Mouse (Mus musculus) liver, postnatal 0 days (tissue): ENCODE data around the gene Sgpp2. TPM values are rescaled to one million over a fixed set of nuclear protein-coding genes. Genes with fewer than 3 reads are reported as not detected.
A peak's percentile ranks its signal among the peaks of the same experiment; 100 is the strongest.

Experiments used
- ATAC-seq: fragments of 200-750 bp; cut with Nextera tagmentation; 2 replicates; pipeline ENCODE4 v1.8.0; 2017; ENCODE audit warnings: mild to moderate bottlenecking, moderate library complexity
- DNase-seq: peaks from one replicate; pipeline ENCODE4 v3.0.0-alpha.2; 2016
- H3K27ac ChIP-seq: fragments of 300-500 bp; sonication (generic); 2 replicates; pipeline ENCODE4 v1.5.1; 2014; ENCODE audit warnings: antibody characterized with exemption, moderate library complexity, mild to moderate bottlenecking, low read depth
- H3K27me3 ChIP-seq: fragments of 300-500 bp; sonication (generic); 2 replicates; pipeline ENCODE4 v1.6.1; 2014; ENCODE audit warnings: low read length, control low read depth, mixed read lengths; ENCODE audit not compliant: insufficient read depth
- H3K36me3 ChIP-seq: fragments of 300-500 bp; sonication (generic); replicated peaks from 2 replicates; pipeline ENCODE4 v1.6.1; 2014; ENCODE audit warnings: mild to moderate bottlenecking, control low read depth, low read length, moderate library complexity, mixed read lengths; ENCODE audit not compliant: insufficient read depth
- H3K4me1 ChIP-seq: fragments of 300-500 bp; sonication (generic); 2 replicates; pipeline ENCODE4 v1.6.1; 2014; ENCODE audit warnings: antibody characterized with exemption, mild to moderate bottlenecking, control low read depth; ENCODE audit not compliant: insufficient read depth
- H3K4me2 ChIP-seq: fragments of 300-500 bp; sonication (generic); 2 replicates; pipeline ENCODE4 v1.6.1; 2014; ENCODE audit warnings: low read depth, mild to moderate bottlenecking, low read length, moderate library complexity, mixed read lengths
- H3K4me3 ChIP-seq: fragments of 300-500 bp; sonication (generic); 2 replicates; pipeline ENCODE4 v1.5.1; 2014; ENCODE audit warnings: low read depth, low read length
- H3K9ac ChIP-seq: fragments of 300-500 bp; sonication (generic); replicated peaks from 2 replicates; pipeline ENCODE4 v1.6.1; 2014; ENCODE audit warnings: mild to moderate bottlenecking, moderate library complexity
- H3K9me3 ChIP-seq: fragments of 300-500 bp; sonication (generic); 2 replicates; pipeline ENCODE4 v1.6.1; 2016; ENCODE audit warnings: mild to moderate bottlenecking, control low read depth, low read length, mixed read lengths
- CTCF ChIP-seq: sonication (generic); IDR thresholded peaks from 2 replicates; pipeline ENCODE4 v1.5.1; 2016; ENCODE audit warnings: antibody characterized with exemption, low read depth
- EP300 ChIP-seq: IDR thresholded peaks from 2 replicates; pipeline ENCODE4 v1.6.1; 2016; ENCODE audit warnings: antibody characterized with exemption, low read depth, mild to moderate bottlenecking
- WGBS: fragments of 180-500 bp; shearing (Covaris S2); extraction: QIAGEN DNeasy Blood & Tissue Kit; methylation state at CpG from one replicate; pipeline ENCODE4 v1.1.7; 2014; ENCODE audit not compliant: insufficient replicate concordance; 5-methylcytosine and 5-hydroxymethylcytosine counted together
- polyA plus RNA-seq: library from polyadenylated mRNA; unstranded; fragments of >200 nt; fragmentation: Nextera tagmentation; extraction: Ambion mirVana; gene quantifications from 2 replicates; pipeline ENCODE4 v1.2.1, GENCODE M21; 2015

Gene Sgpp2
- polyA plus RNA-seq, 1 experiment from 2014 or later, result 0.14 TPM

DNA sequence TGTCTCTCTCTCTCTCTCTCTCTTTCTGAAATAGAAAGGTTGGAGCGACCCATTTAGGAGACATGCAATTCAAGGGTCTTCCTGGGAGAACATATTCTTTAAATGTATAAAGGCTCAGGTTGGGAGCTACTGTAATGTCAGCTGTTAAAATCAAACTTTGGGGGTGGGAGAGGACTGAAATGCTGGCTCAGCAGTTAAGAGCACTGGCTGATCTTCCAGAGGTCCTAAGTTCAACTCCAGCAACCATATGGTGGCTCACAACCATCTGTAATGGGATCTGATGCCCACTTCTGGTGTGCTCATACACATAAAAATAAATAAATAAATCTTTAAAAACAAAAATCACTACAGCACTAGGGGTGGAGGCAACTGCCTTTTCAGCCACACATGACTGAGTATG lies 1.5 kb upstream of the Sgpp2 start:
- Histone ChIP-seq H3K27ac (no peak overlapping the region), H3K27me3 (peaks cover 28% of the 10 kb centered on the region), H3K9ac (no peak overlapping the region), H3K9me3 (no peaks in the 10 kb centered on the region), H3K4me1 (no peaks in the 10 kb centered on the region), H3K36me3 (no peaks in the 10 kb centered on the region), H3K4me2 (no peak overlapping the region), H3K4me3 (no peak overlapping the region)
- ATAC-seq, result no peak
- no peak for DNase-seq
- TF ChIP-seq EP300, result no peak
- TF ChIP-seq CTCF, result no peak
- 70% methylated on average over 1 of the region's 1 CpGs for WGBS

GRCm38 (mm10) chr1:78309280-78309679 lies 865 bp upstream of the Sgpp2 start:
- DNase-seq, result no peak
- Histone ChIP-seq H3K36me3 (no peaks in the 10 kb centered on the region), H3K27me3 (peaks cover 28% of the 10 kb centered on the region), H3K4me3 (no peak overlapping the region), H3K9me3 (no peaks in the 10 kb centered on the region), H3K4me1 (no peaks in the 10 kb centered on the region), H3K9ac (no peak overlapping the region), H3K27ac (no peak overlapping the region), H3K4me2 (no peak overlapping the region)
- TF ChIP-seq EP300, result no peak
- TF ChIP-seq CTCF, result no peak
- 5% methylated on average over 9 of the region's 9 CpGs for WGBS
- ATAC-seq, result peak; percentile 49; the same call in 1 of the 2 replicates

- Histone ChIP-seq H3K4me3 (peak overlapping the region; percentile 44), H3K27ac (no peak overlapping the region), H3K4me2 (peak overlapping the region; percentile 66), H3K36me3 (no peaks in the 10 kb centered on the region), H3K27me3 (peaks cover 28% of the 10 kb centered on the region), H3K9me3 (no peaks in the 10 kb centered on the region), H3K4me1 (no peaks in the 10 kb centered on the region), H3K9ac (no peak overlapping the region)
- no peak for TF ChIP-seq EP300
- TF ChIP-seq CTCF, result no peak
- DNase-seq (peak; percentile 32), ATAC-seq (no peak)
- WGBS, result 2% methylated on average over 17 of the region's 17 CpGs
Observed at GRCm38 (mm10) chr1:78310861-78311341, 756 bp downstream of the Sgpp2 start.

DNA sequence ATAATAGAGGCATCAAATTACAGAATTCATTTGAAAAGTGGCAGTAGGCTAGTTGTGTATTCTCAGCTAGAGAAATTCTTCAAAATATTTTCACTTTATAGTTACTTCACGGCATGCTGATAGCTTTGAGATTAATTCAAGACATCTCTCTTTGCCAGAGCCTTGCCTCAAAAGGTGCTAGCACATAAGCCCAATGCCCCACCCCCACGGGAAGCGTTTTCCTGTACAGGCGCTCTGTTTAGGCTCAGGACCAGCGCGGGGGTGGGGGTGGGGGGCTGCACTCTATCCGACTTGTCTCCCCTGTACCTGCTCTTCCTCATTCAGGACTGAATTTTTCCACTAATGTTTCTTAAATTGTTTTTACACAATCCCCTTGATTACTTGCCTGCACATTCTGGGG lies 1.3 kb downstream of the Sgpp2 start:
- no peak for ATAC-seq
- no peaks in the 10 kb centered on the region for H3K36me3 ChIP-seq
- no peaks in the 10 kb centered on the region for H3K4me1 ChIP-seq
- no peak overlapping the region for H3K27ac ChIP-seq
- no peaks in the 10 kb centered on the region for H3K9me3 ChIP-seq
- H3K4me2 ChIP-seq, result no peak overlapping the region
- H3K9ac ChIP-seq, result no peak overlapping the region
- no peak overlapping the region for H3K4me3 ChIP-seq
- peaks cover 28% of the 10 kb centered on the region for H3K27me3 ChIP-seq
- no peak for TF ChIP-seq CTCF
- no peak for TF ChIP-seq EP300
- WGBS, result 3% methylated on average over 7 of the region's 7 CpGs
- no peak for DNase-seq

DNA sequence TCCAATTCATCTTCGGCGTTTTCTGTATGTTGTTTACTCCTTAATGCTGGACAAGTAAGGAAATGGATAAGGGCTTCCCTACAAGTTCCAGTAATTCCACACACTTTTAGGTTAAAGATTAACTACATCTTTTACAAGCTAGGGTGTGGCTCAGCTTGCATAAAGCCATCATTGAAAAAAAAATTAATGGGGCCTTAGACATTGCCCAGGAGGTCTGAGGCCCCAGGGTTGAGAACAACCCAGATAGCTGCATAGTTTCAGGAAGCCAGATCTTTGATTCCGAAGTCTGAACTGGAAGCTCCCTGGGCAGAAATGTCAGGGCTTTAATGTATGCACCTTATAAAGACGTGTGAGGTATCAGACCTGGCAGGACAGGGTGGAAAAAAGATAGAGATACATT lies 2.8 kb downstream of the Sgpp2 start:
- Histone ChIP-seq H3K27ac (no peak overlapping the region), H3K4me3 (no peak overlapping the region), H3K36me3 (no peaks in the 10 kb centered on the region), H3K27me3 (peaks cover 28% of the 10 kb centered on the region), H3K9me3 (no peaks in the 10 kb centered on the region), H3K4me2 (no peak overlapping the region), H3K9ac (no peak overlapping the region), H3K4me1 (no peaks in the 10 kb centered on the region)
- ATAC-seq (no peak), DNase-seq (no peak)
- 56% methylated on average over 4 of the region's 4 CpGs for WGBS
- TF ChIP-seq CTCF, result no peak
- TF ChIP-seq EP300, result no peak

DNA sequence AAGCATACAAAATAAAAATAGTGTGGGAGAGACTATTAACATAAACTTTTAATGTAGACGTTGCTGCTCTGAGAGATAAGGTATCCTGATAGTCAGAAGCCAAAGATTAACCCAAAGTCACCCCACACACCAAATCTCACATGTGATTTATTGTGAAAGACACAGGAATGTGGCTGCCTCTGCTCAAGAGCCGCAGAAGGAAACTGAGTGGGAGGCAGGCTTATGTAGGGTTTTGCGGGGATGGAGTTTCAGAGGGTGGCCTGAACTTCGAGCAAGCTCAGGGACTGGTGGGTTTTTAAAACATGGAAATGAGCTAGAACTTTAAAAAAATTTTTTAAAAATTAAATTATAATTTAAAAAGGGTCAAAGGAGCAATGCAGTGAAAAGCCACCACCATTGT lies 3.8 kb downstream of the Sgpp2 start:
- peaks cover 24% of the 10 kb centered on the region for H3K27me3 ChIP-seq
- no peak for ATAC-seq
- no peaks in the 10 kb centered on the region for H3K4me1 ChIP-seq
- TF ChIP-seq EP300 (no peak), CTCF (no peak)
- no peak overlapping the region for H3K4me3 ChIP-seq
- no peaks in the 10 kb centered on the region for H3K36me3 ChIP-seq
- WGBS, result 50% methylated on average over 4 of the region's 4 CpGs
- H3K9me3 ChIP-seq, result no peaks in the 10 kb centered on the region
- no peak overlapping the region for H3K4me2 ChIP-seq
- H3K27ac ChIP-seq, result no peak overlapping the region
- DNase-seq, result no peak
- H3K9ac ChIP-seq, result no peak overlapping the region

- Histone ChIP-seq H3K9ac (no peak overlapping the region), H3K9me3 (no peaks in the 10 kb centered on the region), H3K27ac (no peak overlapping the region), H3K27me3 (no peaks in the 10 kb centered on the region), H3K36me3 (no peaks in the 10 kb centered on the region), H3K4me1 (0 out of 2 replicates have a peak, but pooled peaks cover 3% of the 10 kb centered on the region), H3K4me3 (no peak overlapping the region), H3K4me2 (no peak overlapping the region)
- TF ChIP-seq EP300 (no peak), CTCF (no peak)
- no peak for DNase-seq
- no peak for ATAC-seq
- 76% methylated on average over 13 of the region's 13 CpGs for WGBS
Observed at GRCm38 (mm10) chr1:78318089-78318760, 8.1 kb downstream of the Sgpp2 start.
